Mouse (Mus musculus): ENCODE measurements around the gene Ramp1.
A peak's percentile ranks its signal among the peaks of the same experiment; 100 is the strongest.

- TF ChIP-seq POLR2A (IDR thresholded peaks at IDR 0.05; ENCODE audit: control insufficient read depth, extremely low read depth, insufficient read depth, low read length, poor library complexity) (no peak), CTCF (IDR thresholded peaks at IDR 0.05; ENCODE audit: borderline replicate concordance, control insufficient read depth, extremely low read depth, insufficient read depth, low read length, poor library complexity) (0 out of 2 replicates have a peak, but pooled peaks have one; percentile 9)
These were observed 71.0 kb downstream of the Ramp1 start for GRCm38 (mm10) chr1:91250415-91251147.

Data from thymus, adult 2 months (tissue).